Mouse (Mus musculus) left cerebral cortex, adult 2 months (tissue): ENCODE measurements around the gene Ptbp1. TPM values are rescaled to one million over a fixed set of nuclear protein-coding genes. Genes with fewer than 3 reads are reported as not detected.
A peak's percentile ranks its signal among the peaks of the same experiment; 100 is the strongest.

Experiments
- DNase-seq, 2 experiments: peaks; one replicate each; pipeline ENCODE4 v3.0.0; 2021 to 2022; ENCODE audit warnings: low spot score in 2 of 2, mixed read lengths in 1 of 2; ENCODE audit errors: extremely low spot score in 1 of 2
- H3K27ac ChIP-seq: fragments of 200-600 bp; 2 replicates; pipeline ENCODE4 v1.8.1; 2022
- H3K4me3 ChIP-seq: fragments of 200-600 bp; 2 replicates; pipeline ENCODE4 v1.8.1; 2022
- CTCF ChIP-seq: fragments of 200-600 bp; IDR thresholded peaks from 2 replicates; pipeline ENCODE4 v1.8.1; 2022; ENCODE audit warnings: antibody characterized with exemption, mild to moderate bottlenecking, moderate library complexity
- intact Hi-C: fragments of 180-260 bp; cut with DNase I; formaldehyde crosslinking; loops from one replicate; pipeline ENCODE4 v1.15.1; 2025
- total RNA-seq, 2 experiments: library from RNA; stranded (reverse); gene quantifications; 2 replicates each; pipeline ENCODE4 v1.2.3; 2021

Ptbp1 gene
- total RNA-seq, 2 experiments from 2014 or later = 55.5 to 61.7 TPM

- Histone ChIP-seq H3K27ac (no peak overlapping the region), H3K4me3 (no peak overlapping the region)
- no peak for DNase-seq
- intact Hi-C loops = no loop called here
- TF ChIP-seq CTCF = peak; percentile 24
Observed at GRCm38 (mm10) chr10:79836918-79837317, 17.3 kb upstream of the Ptbp1 start.

GRCm38 (mm10) chr10:79838151-79838550, 16.1 kb upstream of the Ptbp1 start:
- Histone ChIP-seq H3K4me3 (no peak overlapping the region), H3K27ac (no peak overlapping the region)
- no peak for TF ChIP-seq CTCF
- DNase-seq = no peak
- intact Hi-C loops = no loop called here

- H3K4me3 ChIP-seq = no peak overlapping the region
- DNase-seq = no peak
- no peak for TF ChIP-seq CTCF
- intact Hi-C loops = no loop called here
- peak overlapping the region; percentile 69 for H3K27ac ChIP-seq
Observed at GRCm38 (mm10) chr10:79840091-79840490, 14.1 kb upstream of the Ptbp1 start.

- intact Hi-C loops = no loop called here
- DNase-seq = peak; percentile 63 to 66
- peak; percentile 6 for TF ChIP-seq CTCF
- Histone ChIP-seq H3K4me3 (peak overlapping the region; percentile 53), H3K27ac (peak overlapping the region; percentile 69)
Observed at GRCm38 (mm10) chr10:79840644-79841551, 13.3 kb upstream of the Ptbp1 start.

GRCm38 (mm10) chr10:79842322-79842721, 11.9 kb upstream of the Ptbp1 start:
- no peak for DNase-seq
- TF ChIP-seq CTCF = no peak
- intact Hi-C loops = no loop called here
- Histone ChIP-seq H3K27ac (no peak overlapping the region), H3K4me3 (no peak overlapping the region)

- Histone ChIP-seq H3K4me3 (no peak overlapping the region), H3K27ac (no peak overlapping the region)
- intact Hi-C loops = no loop called here
- TF ChIP-seq CTCF = no peak
- DNase-seq = no peak
Observed at GRCm38 (mm10) chr10:79843476-79843875, 10.8 kb upstream of the Ptbp1 start.

GRCm38 (mm10) chr10:79846553-79846952, 7.7 kb upstream of the Ptbp1 start:
- intact Hi-C loops = no loop called here
- DNase-seq = no peak
- no peak overlapping the region for H3K27ac ChIP-seq
- H3K4me3 ChIP-seq = no peak overlapping the region
- no peak for TF ChIP-seq CTCF

GRCm38 (mm10) chr10:79849941-79850628, 4.1 kb upstream of the Ptbp1 start:
- no peak overlapping the region for H3K27ac ChIP-seq
- no peak for DNase-seq
- TF ChIP-seq CTCF = no peak
- no peak overlapping the region for H3K4me3 ChIP-seq
- intact Hi-C loops = no loop called here

DNA sequence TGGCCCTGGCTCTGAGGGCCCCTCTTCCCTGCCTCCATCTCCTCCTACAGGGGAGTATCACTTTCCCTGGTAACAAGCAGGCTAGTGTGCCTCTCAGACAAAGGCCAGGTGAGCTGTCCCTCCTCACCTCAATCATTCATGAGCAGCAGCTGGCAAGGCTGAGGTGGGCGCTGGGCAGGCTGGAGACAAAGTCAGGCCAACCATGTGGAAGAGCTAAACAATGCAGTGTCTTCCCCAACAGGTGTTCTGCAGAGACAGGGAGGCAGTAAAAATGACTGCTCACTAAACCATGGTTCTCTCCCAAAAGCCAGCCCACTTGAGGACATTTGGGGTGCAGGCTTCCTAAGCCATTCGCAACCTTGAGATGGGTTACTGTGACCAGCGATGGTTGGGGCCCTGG, 2.6 kb upstream of the Ptbp1 start:
- TF ChIP-seq CTCF = no peak
- DNase-seq = no peak
- intact Hi-C loops = no loop called here
- Histone ChIP-seq H3K4me3 (no peak overlapping the region), H3K27ac (peak overlapping the region; percentile 97)

- TF ChIP-seq CTCF = no peak
- DNase-seq = no peak
- H3K4me3 ChIP-seq = no peak overlapping the region
- H3K27ac ChIP-seq = peak overlapping the region; percentile 97
- intact Hi-C loops = no loop called here
Observed at GRCm38 (mm10) chr10:79852107-79852789, 2.0 kb upstream of the Ptbp1 start.

GRCm38 (mm10) chr10:79852827-79853226, 1.4 kb upstream of the Ptbp1 start:
- H3K27ac ChIP-seq = peak overlapping the region; percentile 97
- no peak for TF ChIP-seq CTCF
- intact Hi-C loops = no loop called here
- peak overlapping the region; percentile 62 for H3K4me3 ChIP-seq
- no peak for DNase-seq

GRCm38 (mm10) chr10:79853392-79853791, 835 bp upstream of the Ptbp1 start:
- intact Hi-C loops = no loop called here
- peak; percentile 81 to 83 for DNase-seq
- TF ChIP-seq CTCF = no peak
- Histone ChIP-seq H3K27ac (peak overlapping the region; percentile 97), H3K4me3 (peak overlapping the region; percentile 62)
